Mouse (Mus musculus) thymus, adult 2 months (tissue): ENCODE results near the gene Hoxb3.

ENCODE experiments used
- CTCF ChIP-seq: fragments of 200-500 bp; IDR thresholded peaks from 2 replicates; pipeline ENCODE4 v1.5.1; 2012; ENCODE audit warnings: mild to moderate bottlenecking, control low read depth, low read length, moderate library complexity, borderline replicate concordance; ENCODE audit not compliant: control insufficient read depth, poor library complexity, insufficient read depth; ENCODE audit errors: extremely low read depth
- POLR2A ChIP-seq: fragments of 200-500 bp; IDR thresholded peaks from 2 replicates; pipeline ENCODE4 v1.6.1; 2012; ENCODE audit warnings: mild to moderate bottlenecking, low read length, control low read depth, moderate library complexity; ENCODE audit not compliant: control insufficient read depth, poor library complexity, insufficient read depth; ENCODE audit errors: extremely low read depth

GRCm38 (mm10) chr11:96349491-96350340 is 26.6 kb downstream of the Hoxb3 start:
- no peak for TF ChIP-seq POLR2A
- no peak for TF ChIP-seq CTCF
